Mouse (Mus musculus) heart, postnatal 0 days (tissue): ENCODE results near the gene Fbxl13. TPM values are rescaled to one million over a fixed set of nuclear protein-coding genes. Genes with fewer than 3 reads are reported as not detected.
A peak's percentile ranks its signal among the peaks of the same experiment; 100 is the strongest.

Experiments used
- ATAC-seq: fragments of 200-750 bp; cut with Nextera tagmentation; 2 replicates; pipeline ENCODE4 v1.8.0; 2017; ENCODE audit warnings: low read depth, moderate number of reproducible peaks, moderate library complexity; ENCODE audit not compliant: insufficient read depth
- DNase-seq: peaks from one replicate; pipeline ENCODE4 v3.0.0-alpha.2; 2016; ENCODE audit warnings: low spot score
- H3K27ac ChIP-seq: fragments of 300-500 bp; sonication (generic); 2 replicates; pipeline ENCODE4 v1.5.1; 2014; ENCODE audit warnings: low read depth, mild to moderate bottlenecking
- H3K27me3 ChIP-seq: fragments of 300-500 bp; sonication (generic); 2 replicates; pipeline ENCODE4 v1.6.1; 2014; ENCODE audit warnings: low read length, mixed read lengths; ENCODE audit not compliant: control insufficient read depth, insufficient read depth
- H3K36me3 ChIP-seq: fragments of 300-500 bp; sonication (generic); replicated peaks from 2 replicates; pipeline ENCODE4 v1.6.1; 2014; ENCODE audit warnings: low read length, mixed read lengths; ENCODE audit not compliant: control insufficient read depth, insufficient read depth
- H3K4me1 ChIP-seq: fragments of 300-500 bp; sonication (generic); 2 replicates; pipeline ENCODE4 v1.6.1; 2014; ENCODE audit warnings: antibody characterized with exemption; ENCODE audit not compliant: control insufficient read depth, insufficient read depth
- H3K4me2 ChIP-seq: fragments of 300-500 bp; sonication (generic); 2 replicates; pipeline ENCODE4 v1.6.1; 2014; ENCODE audit warnings: low read depth, mild to moderate bottlenecking, low read length, moderate library complexity
- H3K4me3 ChIP-seq: fragments of 300-500 bp; sonication (generic); 2 replicates; pipeline ENCODE4 v1.5.1; 2014; ENCODE audit warnings: low read depth, low read length
- H3K9ac ChIP-seq: fragments of 300-500 bp; sonication (generic); replicated peaks from 2 replicates; pipeline ENCODE4 v1.6.1; 2014; ENCODE audit warnings: low read depth, low read length, mixed read lengths
- H3K9me3 ChIP-seq: fragments of 300-500 bp; sonication (generic); replicated peaks from 2 replicates; pipeline ENCODE4 v1.6.1; 2016; ENCODE audit warnings: low read length; ENCODE audit not compliant: control insufficient read depth
- CTCF ChIP-seq: IDR thresholded peaks from 2 replicates; pipeline ENCODE4 v1.5.1; 2016; ENCODE audit warnings: antibody characterized with exemption, control low read depth, low read depth
- EP300 ChIP-seq: IDR thresholded peaks from 2 replicates; pipeline ENCODE4 v1.6.1; 2016; ENCODE audit warnings: antibody characterized with exemption, low read depth
- WGBS: fragments of 180-500 bp; shearing (Covaris S2); extraction: QIAGEN DNeasy Blood & Tissue Kit; methylation state at CpG from one replicate; pipeline ENCODE4 v1.1.7; 2014; 5-methylcytosine and 5-hydroxymethylcytosine counted together
- polyA plus RNA-seq: library from polyadenylated mRNA; unstranded; fragments of >200 nt; fragmentation: Nextera tagmentation; extraction: Ambion mirVana; gene quantifications from 2 replicates; pipeline ENCODE4 v1.2.1, GENCODE M21; 2015
- total RNA-seq: library from RNA; depleted of rRNA; stranded (reverse); fragments of >200 nt; gene quantifications from 2 replicates; pipeline ENCODE4 v1.2.3, GENCODE M21; 2014; ENCODE audit warnings: low replicate concordance

Gene Fbxl13
- total and polyA plus RNA-seq, 2 experiments from 2014 or later = 0.15 TPM; not detected in 1

GRCm38 (mm10) chr5:21482446-21483222 lies 162.8 kb downstream of the Fbxl13 start:
- no peak for ATAC-seq
- TF ChIP-seq EP300 (no peak), CTCF (no peak)
- no peaks in the 10 kb centered on the region for H3K9me3 ChIP-seq
- no peaks in the 10 kb centered on the region; the same call in 1 of the 2 replicates for H3K4me1 ChIP-seq
- 40% methylated on average over 11 of the region's 11 CpGs for WGBS
- H3K36me3 ChIP-seq = no peaks in the 10 kb centered on the region
- H3K27ac ChIP-seq = no peak overlapping the region
- H3K27me3 ChIP-seq = no peaks in the 10 kb centered on the region
- H3K4me3 ChIP-seq = no peak overlapping the region
- peak; percentile 14 for DNase-seq
- no peak overlapping the region for H3K9ac ChIP-seq
- H3K4me2 ChIP-seq = no peak overlapping the region

- Histone ChIP-seq H3K36me3 (no peaks in the 10 kb centered on the region), H3K27me3 (no peaks in the 10 kb centered on the region), H3K4me2 (no peak overlapping the region), H3K4me3 (no peak overlapping the region), H3K9me3 (no peaks in the 10 kb centered on the region), H3K9ac (no peak overlapping the region), H3K27ac (no peak overlapping the region), H3K4me1 (no peaks in the 10 kb centered on the region; the same call in 1 of the 2 replicates)
- DNase-seq (no peak), ATAC-seq (no peak)
- TF ChIP-seq EP300 = no peak
- no peak for TF ChIP-seq CTCF
- WGBS = 85% methylated on average over 6 of the region's 6 CpGs
These were observed 163.9 kb downstream of the Fbxl13 start for GRCm38 (mm10) chr5:21481521-21481920.

GRCm38 (mm10) chr5:21479746-21480145 lies 165.7 kb downstream of the Fbxl13 start:
- no peaks in the 10 kb centered on the region for H3K27me3 ChIP-seq
- no peak overlapping the region for H3K9ac ChIP-seq
- no peak overlapping the region for H3K27ac ChIP-seq
- no peaks in the 10 kb centered on the region for H3K9me3 ChIP-seq
- no peaks in the 10 kb centered on the region for H3K36me3 ChIP-seq
- WGBS = 72% methylated on average over 5 of the region's 5 CpGs
- DNase-seq = no peak
- no peak for ATAC-seq
- no peak overlapping the region for H3K4me2 ChIP-seq
- TF ChIP-seq CTCF (no peak), EP300 (no peak)
- H3K4me3 ChIP-seq = no peak overlapping the region
- no peaks in the 10 kb centered on the region; the same call in 1 of the 2 replicates for H3K4me1 ChIP-seq

GRCm38 (mm10) chr5:21478428-21478827 lies 167.0 kb downstream of the Fbxl13 start:
- no peak for TF ChIP-seq EP300
- no peak overlapping the region for H3K9ac ChIP-seq
- no peak overlapping the region for H3K4me2 ChIP-seq
- H3K27ac ChIP-seq = no peak overlapping the region
- H3K4me1 ChIP-seq = no peaks in the 10 kb centered on the region; the same call in 1 of the 2 replicates
- H3K4me3 ChIP-seq = no peak overlapping the region
- 65% methylated on average over 5 of the region's 5 CpGs for WGBS
- no peaks in the 10 kb centered on the region for H3K27me3 ChIP-seq
- DNase-seq (no peak), ATAC-seq (no peak)
- no peaks in the 10 kb centered on the region for H3K36me3 ChIP-seq
- H3K9me3 ChIP-seq = no peaks in the 10 kb centered on the region

- Histone ChIP-seq H3K4me2 (no peak overlapping the region), H3K36me3 (no peaks in the 10 kb centered on the region), H3K4me3 (no peak overlapping the region), H3K27ac (no peak overlapping the region), H3K27me3 (no peaks in the 10 kb centered on the region), H3K9ac (no peak overlapping the region), H3K4me1 (no peaks in the 10 kb centered on the region), H3K9me3 (no peaks in the 10 kb centered on the region)
- ATAC-seq (no peak), DNase-seq (no peak)
- 90% methylated on average over 12 of the region's 12 CpGs for WGBS
- no peak for TF ChIP-seq EP300
- no peak for TF ChIP-seq CTCF
These were observed 177.3 kb downstream of the Fbxl13 start for GRCm38 (mm10) chr5:21468100-21468499.

GRCm38 (mm10) chr5:21467387-21467786 lies 178.0 kb downstream of the Fbxl13 start:
- H3K4me3 ChIP-seq = no peak overlapping the region
- ATAC-seq (no peak), DNase-seq (no peak)
- no peaks in the 10 kb centered on the region for H3K27me3 ChIP-seq
- H3K9me3 ChIP-seq = no peaks in the 10 kb centered on the region
- no peaks in the 10 kb centered on the region for H3K36me3 ChIP-seq
- H3K27ac ChIP-seq = no peak overlapping the region
- 74% methylated on average over 7 of the region's 7 CpGs for WGBS
- no peak overlapping the region for H3K9ac ChIP-seq
- H3K4me1 ChIP-seq = no peaks in the 10 kb centered on the region
- no peak for TF ChIP-seq EP300
- TF ChIP-seq CTCF = no peak
- no peak overlapping the region for H3K4me2 ChIP-seq
